Mouse (Mus musculus) gastrocnemius, postnatal 10 days (tissue): ENCODE measurements around the gene Dnah2. TPM values are rescaled to one million over a fixed set of nuclear protein-coding genes. Genes with fewer than 3 reads are reported as not detected.

Source experiments
- DNase-seq: peaks from one replicate; pipeline ENCODE4 v3.0.0; 2021; ENCODE audit warnings: mixed read lengths
- total RNA-seq, 2 experiments: library from RNA; stranded (reverse); gene quantifications; 2 replicates each; pipeline ENCODE4 v1.2.3; 2021

The Dnah2 gene
- total RNA-seq, 2 experiments from 2014 or later = 0.07 to 1.1 TPM

GRCm38 (mm10) chr11:69463996-69464395 lies 84.9 kb downstream of the Dnah2 start:
- no peak for DNase-seq

DNA sequence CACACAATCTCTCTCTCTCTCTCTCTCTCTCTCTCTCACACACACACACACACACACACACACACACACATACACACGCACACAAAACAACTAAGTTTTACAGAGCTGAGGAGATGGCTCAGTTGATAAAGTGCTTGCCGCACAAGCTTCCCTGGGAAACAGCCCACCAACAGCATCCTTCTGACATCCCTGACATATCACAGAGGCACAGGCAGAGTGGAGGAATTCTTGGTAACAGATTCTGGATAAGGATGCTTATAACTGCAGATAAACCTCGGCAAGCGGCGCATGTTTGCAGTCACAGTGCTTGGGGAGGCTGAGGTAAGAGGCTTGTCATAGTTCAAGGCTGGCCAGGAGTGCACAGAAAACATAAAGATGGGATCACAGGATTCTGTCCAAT lies 87.3 kb downstream of the Dnah2 start:
- DNase-seq = no peak

GRCm38 (mm10) chr11:69459883-69460282 lies 89.0 kb downstream of the Dnah2 start:
- no peak for DNase-seq

DNA sequence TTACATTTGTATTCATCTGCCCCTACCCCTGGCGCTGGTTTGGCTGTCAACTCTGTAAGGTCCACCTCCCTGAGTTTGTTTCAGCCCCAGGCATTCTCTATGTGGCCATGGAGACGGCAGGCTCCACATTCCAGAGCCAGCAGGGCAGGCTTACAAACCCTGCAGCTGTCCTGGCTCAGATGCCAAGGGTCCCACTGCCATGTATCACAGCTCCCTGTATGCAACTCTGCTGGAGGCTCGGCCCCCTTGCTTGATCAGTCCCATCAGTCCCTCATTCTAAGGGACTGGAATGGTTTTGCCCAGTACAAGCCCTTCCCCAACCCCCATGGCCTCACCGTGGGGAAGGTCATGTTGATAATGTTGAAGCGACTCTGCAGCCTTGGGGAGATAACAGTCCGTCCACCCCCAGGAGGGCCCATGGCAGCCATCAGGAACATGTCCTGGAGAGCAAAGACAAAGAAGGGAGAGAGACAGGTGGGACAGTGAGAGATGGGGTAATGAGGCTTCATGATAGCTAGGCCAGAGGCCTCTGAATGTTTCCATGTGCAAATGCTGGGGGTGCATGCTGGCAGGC lies 91.8 kb downstream of the Dnah2 start:
- peak; percentile 65 for DNase-seq

GRCm38 (mm10) chr11:69452114-69452867 lies 96.6 kb downstream of the Dnah2 start:
- no peak for DNase-seq

DNA sequence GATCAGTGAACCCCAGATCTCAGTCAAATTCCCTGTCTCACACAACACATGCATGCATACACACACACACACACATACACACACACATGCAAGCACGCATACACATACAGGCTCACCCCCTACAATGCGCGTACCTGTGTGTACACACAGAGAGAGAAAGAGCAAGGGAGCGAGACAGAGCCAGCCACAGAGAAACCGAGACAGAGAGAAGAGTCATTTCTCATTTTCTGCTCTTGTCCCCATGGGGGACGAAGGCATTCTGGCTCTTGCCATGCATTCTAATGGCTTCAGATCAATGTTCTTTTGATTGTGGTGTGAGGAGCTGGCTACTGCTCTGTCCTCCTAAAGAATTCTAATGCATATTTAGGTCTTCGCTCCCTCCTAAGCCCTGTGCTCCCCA lies 101.6 kb downstream of the Dnah2 start:
- DNase-seq = no peak

- no peak for DNase-seq
Measured at GRCm38 (mm10) chr11:69443328-69443727, 105.6 kb downstream of the Dnah2 start.

DNA sequence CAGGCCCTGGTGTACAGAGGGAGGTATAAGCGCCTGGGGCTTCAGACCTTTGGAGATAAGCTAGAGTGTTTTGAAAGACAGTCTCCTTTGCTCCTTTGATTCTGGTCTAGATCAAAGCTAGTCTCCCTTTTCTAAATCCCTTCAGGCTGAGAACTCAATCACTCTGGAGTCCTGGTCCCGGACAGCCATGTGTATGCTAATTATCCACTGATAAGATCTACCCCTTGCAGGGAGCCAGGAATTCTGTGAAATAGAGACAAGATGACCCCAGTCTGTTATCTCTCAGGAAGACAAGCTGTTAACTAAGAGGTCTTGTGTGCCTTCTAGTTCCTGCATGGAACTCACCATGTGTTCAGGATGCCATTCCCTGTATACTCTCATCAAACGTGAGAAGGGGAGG lies 111.6 kb downstream of the Dnah2 start:
- no peak for DNase-seq

GRCm38 (mm10) chr11:69433189-69433588 lies 115.7 kb downstream of the Dnah2 start:
- DNase-seq = no peak

GRCm38 (mm10) chr11:69432640-69432982 lies 116.3 kb downstream of the Dnah2 start:
- no peak for DNase-seq

DNA sequence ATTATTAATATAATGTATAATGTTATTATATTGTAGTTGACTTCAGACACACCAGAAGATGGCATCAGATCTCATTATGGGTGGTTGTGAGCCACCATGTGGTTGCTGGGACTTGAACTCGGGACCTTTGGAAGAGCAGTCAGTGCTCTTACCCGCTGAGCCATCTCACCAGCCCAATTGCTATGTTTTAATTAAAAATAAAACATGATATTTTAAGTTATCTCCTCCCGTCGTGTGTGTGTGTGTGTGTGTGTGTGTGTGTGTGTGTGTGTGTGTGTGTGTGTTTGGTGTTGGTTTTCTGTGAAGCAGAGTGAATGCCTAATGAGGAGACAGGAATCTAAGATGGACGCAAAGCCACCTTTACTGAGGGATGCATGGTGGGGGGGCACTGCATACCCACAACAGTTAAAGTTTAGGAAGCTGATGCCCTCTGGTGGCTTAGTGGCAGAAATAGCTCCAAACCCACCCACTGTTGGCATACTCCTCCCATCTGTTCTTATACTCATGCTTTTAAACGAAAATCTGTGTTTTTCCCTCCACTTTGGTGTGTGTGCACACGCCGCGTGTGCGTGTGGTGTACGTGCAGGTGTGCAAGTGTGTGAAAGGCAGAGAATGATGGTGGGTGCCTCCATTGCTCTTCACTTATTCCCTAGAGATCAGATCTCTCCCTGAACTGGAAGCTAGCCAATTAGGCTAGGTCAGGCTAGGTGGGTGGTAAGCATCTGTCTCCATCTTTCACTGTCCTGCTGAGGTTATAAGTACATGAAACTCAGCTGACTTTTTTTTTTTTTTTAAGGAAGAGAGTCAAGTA lies 116.9 kb downstream of the Dnah2 start:
- peak; percentile 41 for DNase-seq

DNA sequence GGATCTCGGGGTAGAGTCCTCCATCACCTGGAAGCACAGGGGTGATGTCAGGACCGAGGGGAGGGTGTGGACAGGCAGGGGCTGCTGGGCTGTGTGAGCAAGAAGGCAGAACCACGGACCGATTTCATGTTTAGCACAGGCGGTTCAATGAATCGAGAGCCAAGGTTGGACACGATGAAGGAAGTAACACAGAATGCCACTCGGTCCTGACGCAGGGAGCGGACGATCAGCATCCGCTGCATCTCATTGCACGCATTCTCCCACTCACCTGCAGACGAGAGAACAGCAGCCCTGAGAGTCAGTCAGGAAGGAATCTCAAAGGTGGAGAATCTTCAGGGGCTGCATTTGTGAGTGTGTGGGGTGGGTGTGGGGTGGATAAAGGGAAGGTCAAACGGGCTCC lies 118.3 kb downstream of the Dnah2 start:
- DNase-seq = no peak

DNA sequence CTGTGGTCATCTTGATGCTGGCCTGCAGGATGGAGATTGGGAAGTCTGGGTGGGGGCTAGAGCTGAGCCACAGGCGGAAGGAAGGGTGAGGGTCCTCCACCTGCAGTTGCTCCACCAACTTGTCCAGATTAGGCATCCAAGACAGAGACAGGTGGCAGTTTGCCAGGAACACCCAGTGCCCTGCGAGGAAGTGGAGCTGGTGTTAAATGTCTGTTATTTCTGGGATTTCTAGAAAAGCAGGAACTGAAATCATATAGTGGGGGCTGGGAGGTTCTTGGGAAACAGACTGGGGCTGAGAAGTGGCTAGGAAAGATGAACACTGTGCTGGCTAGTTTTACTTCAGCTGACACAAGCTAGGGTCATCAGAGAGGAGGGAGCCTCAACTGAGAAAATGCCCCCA lies 119.6 kb downstream of the Dnah2 start:
- no peak for DNase-seq

DNA sequence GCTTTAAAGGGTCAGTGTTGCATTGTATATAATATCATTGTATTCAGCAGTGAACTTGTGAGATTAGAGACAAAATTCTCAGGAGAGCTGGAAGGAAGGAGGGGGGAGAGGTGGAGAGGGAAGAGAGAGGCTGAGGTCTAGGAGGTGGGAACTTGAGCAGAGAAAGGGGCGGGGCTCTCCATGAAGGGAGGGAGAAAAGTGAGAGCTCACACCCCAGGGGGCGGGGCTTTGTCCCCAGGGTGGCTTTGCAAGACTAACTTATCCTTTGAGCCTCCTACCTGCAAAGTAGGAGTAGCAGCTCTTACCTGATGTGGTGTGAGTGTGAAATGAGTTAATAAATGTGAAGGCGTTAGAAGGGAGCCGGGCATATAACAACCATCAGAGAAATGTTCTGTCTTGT lies 120.2 kb downstream of the Dnah2 start:
- DNase-seq = no peak

DNA sequence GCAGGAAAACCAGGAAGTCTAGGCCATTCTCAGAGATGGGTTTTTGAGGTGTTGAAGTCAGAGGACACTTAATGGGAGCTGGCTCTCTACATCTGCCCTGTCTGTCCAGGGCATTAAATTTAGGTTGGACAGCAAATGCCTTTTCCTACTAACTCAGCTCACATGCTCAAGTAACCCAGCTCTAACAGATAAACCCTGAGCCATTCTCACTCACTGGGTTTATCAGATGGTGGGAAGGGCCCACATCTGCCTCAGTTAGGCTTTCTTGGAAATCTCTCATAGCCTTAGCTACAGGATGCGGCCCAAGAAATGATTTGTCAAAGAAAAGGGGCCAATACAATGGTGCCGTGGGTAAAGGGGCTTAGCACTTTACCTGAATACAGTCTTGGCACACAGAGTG lies 122.7 kb downstream of the Dnah2 start:
- no peak for DNase-seq

DNA sequence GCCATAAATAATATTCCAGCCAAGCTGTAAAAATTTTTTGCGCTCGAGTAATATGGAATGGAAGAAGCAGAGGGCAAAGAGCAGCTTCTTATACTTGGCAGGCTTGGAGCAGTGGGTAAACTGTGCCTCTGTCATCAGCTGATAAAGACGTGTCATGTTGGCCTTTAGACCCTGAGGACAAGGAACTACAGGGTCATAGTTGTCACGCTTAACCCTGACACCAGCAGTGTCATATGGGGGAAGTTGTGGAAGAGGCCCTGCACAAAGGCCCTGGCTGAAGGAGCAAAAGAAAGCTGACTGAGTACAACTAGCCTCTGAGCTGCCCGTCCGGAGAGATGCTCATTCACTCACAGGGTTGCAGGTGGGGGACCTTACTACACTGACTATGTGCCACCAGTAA lies 125.0 kb downstream of the Dnah2 start:
- DNase-seq = no peak

DNA sequence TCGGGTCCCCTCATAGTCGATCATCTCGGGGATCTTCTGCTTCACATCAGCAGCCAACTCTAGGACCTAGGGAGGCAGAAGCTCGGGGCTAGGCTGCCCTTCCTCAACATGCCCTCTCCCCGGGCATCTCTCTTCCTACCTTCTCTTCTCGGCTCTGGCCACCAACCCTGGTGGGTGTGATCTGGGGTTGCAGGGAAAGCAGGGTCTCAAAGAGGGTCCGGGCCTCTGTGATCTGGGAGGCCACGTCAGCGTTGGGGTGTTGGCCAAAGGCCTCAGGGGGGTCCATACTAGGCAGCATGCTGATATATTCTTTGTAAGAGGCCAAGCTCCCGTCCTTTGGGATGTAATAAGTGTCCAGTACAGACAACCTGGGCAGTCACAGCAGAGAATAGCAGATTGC lies 126.1 kb downstream of the Dnah2 start:
- DNase-seq = no peak

- DNase-seq = no peak
Measured at GRCm38 (mm10) chr11:69421131-69421977, 127.6 kb downstream of the Dnah2 start.

DNA sequence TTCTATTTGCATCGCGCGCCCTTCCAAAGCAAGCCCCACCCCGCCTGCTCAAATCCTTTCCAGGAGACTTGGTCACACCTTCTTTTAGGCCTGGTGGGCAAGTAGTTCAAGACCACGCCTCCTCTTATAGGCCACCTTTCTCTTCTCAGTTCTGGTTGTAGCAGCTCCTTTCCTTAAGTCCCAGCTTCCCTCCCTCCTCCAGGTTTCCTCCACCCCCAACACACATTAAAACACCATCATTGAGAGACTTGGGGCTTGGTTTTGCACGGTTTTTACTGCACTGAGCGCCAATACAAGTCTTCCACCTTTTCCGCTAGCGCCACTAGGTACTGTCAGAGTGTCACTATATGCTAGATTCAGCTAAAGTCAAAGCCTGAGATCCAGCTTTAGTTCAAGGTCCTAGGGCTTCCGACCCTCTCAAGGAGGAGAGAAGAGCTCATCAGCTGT lies 128.3 kb downstream of the Dnah2 start:
- DNase-seq = no peak

GRCm38 (mm10) chr11:69419813-69420553 lies 128.9 kb downstream of the Dnah2 start:
- peak; percentile 55 for DNase-seq

DNA sequence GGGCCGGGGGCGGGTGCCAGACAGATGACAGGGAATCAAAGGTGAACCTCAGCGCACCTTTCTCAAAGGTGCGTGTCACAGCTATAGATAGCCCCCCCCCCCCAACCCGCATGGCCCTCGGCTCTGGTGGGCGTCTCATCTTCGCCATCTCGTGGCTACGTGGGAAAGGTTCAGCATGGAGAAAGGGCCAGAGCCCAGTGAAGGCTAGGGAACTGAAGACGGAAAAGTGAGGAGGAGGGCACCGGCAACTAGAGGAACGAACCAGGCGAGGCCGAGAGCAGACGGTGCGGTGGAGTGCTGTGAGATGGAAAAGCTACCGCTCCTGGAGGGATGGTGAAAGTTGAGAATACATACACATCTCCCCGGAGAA lies 129.5 kb downstream of the Dnah2 start:
- no peak for DNase-seq
